ENCODE assay signal across 24 mouse cellular contexts in the genomic region with DNA sequence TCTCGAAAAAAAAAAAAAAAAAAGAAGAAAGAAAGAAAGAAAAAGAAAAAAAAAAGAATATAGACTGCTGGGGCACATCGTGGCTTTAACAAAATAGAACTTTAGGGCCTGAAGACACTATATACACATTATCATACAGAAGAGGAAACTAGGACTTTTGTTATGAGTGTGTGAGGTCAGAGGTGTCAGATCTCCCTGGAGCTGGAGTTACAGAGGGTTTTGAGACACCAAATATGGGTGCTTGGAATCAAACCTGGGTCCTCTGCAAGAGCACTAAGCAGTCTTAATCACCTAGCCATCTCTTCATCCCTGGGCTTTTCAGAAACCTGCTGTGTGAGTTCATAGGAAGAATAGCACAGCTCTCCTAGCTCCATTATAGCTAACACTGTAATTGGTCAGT. TPM values are rescaled to one million over a fixed set of nuclear protein-coding genes. Genes with fewer than 3 reads are reported as not detected.
DNase-seq lines count a peak whose midpoint lies in the region; TF ChIP-seq lines count a peak whose summit lies in the region.
"Had no signal": no experiment of that assay in that cellular context is flagged by ENCODE, and none has a peak within 500 bp of the region (broad histone marks: within the 10 kb centered on the region; RNA-seq: fewer than 3 reads in every experiment).

No protein-coding gene starts in this region.

- no peaks in the 10 kb centered on the region for H3K9me3 ChIP-seq in CH12.LX (replicated peaks; ENCODE audit: low read length)
- H3K9me3 ChIP-seq: embryonic facial prominence, embryonic 10.5 days; embryonic facial prominence, embryonic 13.5 days; forebrain, embryonic 10.5 days; forebrain, embryonic 13.5 days; heart, embryonic 12.5 days; heart, embryonic 15.5 days had no signal

- WGBS in macrophage (ENCODE audit: missing documents), result 71% methylated on average over 1 of the region's 2 CpGs

- H3K4me3 ChIP-seq in gastrocnemius, adult 2 months, result no peak overlapping the region
- H3K4me3 ChIP-seq in CH12.LX (replicated peaks in 1 of 3; ENCODE audit: low read depth in 2 of 3, low read length in 2 of 3, poor library complexity in 1 of 3) (no peak overlapping the region), macrophage (ENCODE audit: inconsistent target) (no peak overlapping the region)
- H3K4me3 ChIP-seq: embryonic facial prominence, embryonic 10.5 days; embryonic facial prominence, embryonic 13.5 days; forebrain, embryonic 10.5 days; forebrain, embryonic 13.5 days; heart, embryonic 12.5 days; heart, embryonic 15.5 days had no signal

- in situ Hi-C loops in CH12.LX (cut with MboI; ENCODE audit: low pct_ligation_motif_present, low pct_unique_long_range_greater_than_20kb, low sequenced_read_pairs), result no loop called here

- TF ChIP-seq RAD21 in CH12.LX (IDR thresholded peaks at IDR 0.05; ENCODE audit: low read depth, low read length), result no peak

- TF ChIP-seq CTCF in gastrocnemius, adult 2 months (IDR thresholded peaks at IDR 0.05), result no peak
- no peak for TF ChIP-seq CTCF in CH12.LX (conservative IDR thresholded peaks at IDR 0.05 in 1 of 2, IDR thresholded peaks at IDR 0.05 in 1 of 2; ENCODE audit: low read depth in 2 of 2, low read length in 2 of 2)

- dilution Hi-C loops in CH12.LX (cut with MboI; ENCODE audit: extremely low pct_ligation_motif_present, extremely low pct_unique_long_range_greater_than_20kb, low sequenced_read_pairs), result no loop called here

- no peak for TF ChIP-seq POLR2A in CH12.LX (IDR thresholded peaks at IDR 0.05; ENCODE audit: low read depth, low read length)

- peak overlapping the region; percentile 83 for H3K27ac ChIP-seq in gastrocnemius, adult 2 months
- H3K27ac ChIP-seq in CH12.LX (ENCODE audit: insufficient read depth, low read depth) (no peak overlapping the region), macrophage (peak overlapping the region; percentile 52)
- H3K27ac ChIP-seq: embryonic facial prominence, embryonic 10.5 days; embryonic facial prominence, embryonic 13.5 days; forebrain, embryonic 10.5 days; forebrain, embryonic 13.5 days; heart, embryonic 15.5 days; hindbrain, embryonic 14.5 days; hindbrain, postnatal 0 days had no signal

- H3K9ac ChIP-seq in CH12.LX (ENCODE audit: insufficient read depth, low read depth), result no peak overlapping the region
- H3K9ac ChIP-seq: embryonic facial prominence, embryonic 13.5 days; forebrain, embryonic 13.5 days; heart, embryonic 12.5 days; heart, embryonic 15.5 days; hindbrain, embryonic 14.5 days had no signal

- TF ChIP-seq EP300 in CH12.LX (IDR thresholded peaks at IDR 0.05; ENCODE audit: low read length), result no peak

- H3K79me2 ChIP-seq in CH12.LX (replicated peaks; ENCODE audit: control insufficient read depth, extremely low read depth, insufficient read depth, poor library complexity, severe bottlenecking), result no peaks in the 10 kb centered on the region
- H3K79me2 ChIP-seq in macrophage (ENCODE audit: inconsistent target), result peaks cover 2% of the 10 kb centered on the region; the same call in 1 of the 2 replicates

- no peaks in the 10 kb centered on the region for H3K27me3 ChIP-seq in CH12.LX (replicated peaks)
- H3K27me3 ChIP-seq: embryonic facial prominence, embryonic 13.5 days; forebrain, embryonic 13.5 days; heart, embryonic 15.5 days had no signal

- no peak for DNase-seq in gastrocnemius, adult 2 months
- no peak for DNase-seq in gastrocnemius, postnatal 14 days
- no peak for DNase-seq in CH12.LX (ENCODE audit: extremely low read depth)
- no peak for DNase-seq in heart, postnatal 14 days
- no peak for DNase-seq in thymus, adult 18-20 months
- DNase-seq: embryo, embryonic 11 days; heart, postnatal 4 days had no signal

- no peak overlapping the region for H3K4me2 ChIP-seq in CH12.LX (ENCODE audit: insufficient read depth, low read depth, poor library complexity, severe bottlenecking)
- H3K4me2 ChIP-seq: embryonic facial prominence, embryonic 13.5 days; forebrain, embryonic 13.5 days; heart, embryonic 12.5 days; heart, embryonic 15.5 days; hindbrain, embryonic 14.5 days had no signal

- intact Hi-C loops in gastrocnemius, adult 2 months (cut with DNase I), result no loop called here
- intact Hi-C loops in gastrocnemius, postnatal 14 days (cut with DNase I; ENCODE audit: low total_unique reads), result no loop called here
- intact Hi-C loops in heart, postnatal 14 days (cut with DNase I), result no loop called here

- peaks cover 10 to 43% of the 10 kb centered on the region in 2 experiments for H3K4me1 ChIP-seq in CH12.LX (ENCODE audit: control insufficient read depth in 1 of 2, insufficient read depth in 2 of 2)
- H3K4me1 ChIP-seq: embryonic facial prominence, embryonic 13.5 days; forebrain, embryonic 13.5 days; heart, embryonic 15.5 days had no signal

- H3K36me3 ChIP-seq in CH12.LX (replicated peaks in 1 of 2; ENCODE audit: control insufficient read depth in 1 of 2, insufficient read depth in 1 of 2, low read length in 1 of 2), result no peaks in the 10 kb centered on the region
- no peaks in the 10 kb centered on the region for H3K36me3 ChIP-seq in macrophage (ENCODE audit: inconsistent target)
- H3K36me3 ChIP-seq: embryonic facial prominence, embryonic 10.5 days; embryonic facial prominence, embryonic 13.5 days; forebrain, embryonic 10.5 days; heart, embryonic 12.5 days; heart, embryonic 15.5 days had no signal

TF ChIP-seq in CH12.LX, 34 proteins besides CTCF, POLR2A, EP300 and RAD21:
- TF ChIP-seq TBP (conservative IDR thresholded peaks at IDR 0.05; ENCODE audit: low read depth, low read length), result no peak
- TF ChIP-seq IRF4 (IDR thresholded peaks at IDR 0.05; ENCODE audit: low read depth, low read length), result peak; percentile 61; the same call in 1 of the 2 replicates
- TF ChIP-seq SIN3A (IDR thresholded peaks at IDR 0.05; ENCODE audit: low read length), result no peak
- TF ChIP-seq JUN (IDR thresholded peaks at IDR 0.05; ENCODE audit: insufficient read depth, low read depth, low read length), result peak; percentile 43; the same call in 1 of the 2 replicates
- TF ChIP-seq JUND (conservative IDR thresholded peaks at IDR 0.05; ENCODE audit: low read depth, low read length), result 0 out of 2 replicates have a peak, but pooled peaks have one; percentile 60
TF ChIP-seq in CH12.LX: peak in this region for 3.

RNA-seq across cellular contexts. Expression of a gene that starts 5.9 kb away (rescaled TPM):
- total RNA-seq in gastrocnemius, adult 2 months (2021), result 10 to 100 TPM; 30.9 to 31.9 TPM
- 10 to 100 TPM; 21.2 to 22.4 TPM for total RNA-seq in gastrocnemius, postnatal 14 days (2021)
- total RNA-seq in CH12.LX (2012; rRNA removed) (61.7 and 65.8 TPM in 2 replicates), CH12.LX (2014; rRNA removed) (33.6 and 38.0 TPM in 2 replicates)
- polyA plus RNA-seq in CH12.LX (2012; ENCODE audit: insufficient read length, low read depth) (35.6 and 37.1 TPM in 2 replicates), macrophage (2018) (1,167 to 1,761 TPM (median 1,697 TPM) in 3 replicates)
- total RNA-seq in macrophage (2018; cell fraction: chromatin; rRNA removed), result 100 to 1,000 TPM in 19 of 26 experiments, 10 to 100 TPM in 7; 71.9 to 287 (median 128) TPM
- 1,000 to 10,000 TPM in 13 of 26 experiments, 100 to 1,000 TPM in 13; 647 to 1,881 (median 1,128) TPM for total RNA-seq in macrophage (2018; cell fraction: cytosol; rRNA removed)
- 1,000 to 10,000 TPM in 2 of 26 experiments, 100 to 1,000 TPM in 24; 203 to 1,284 (median 683) TPM for total RNA-seq in macrophage (2018; cell fraction: nucleus; rRNA removed)
- 10 to 100 TPM; 33.2 to 33.9 TPM for total RNA-seq in heart, postnatal 14 days (2021)

RNA-seq across cellular contexts. Expression of a gene that starts 6.2 kb away (rescaled TPM):
- under 1 TPM; 0.53 to 0.56 TPM for total RNA-seq in gastrocnemius, adult 2 months (2021)
- under 1 TPM; 0.42 to 0.43 TPM for total RNA-seq in gastrocnemius, postnatal 14 days (2021)
- total RNA-seq in CH12.LX (2012; rRNA removed), result 0.64 and 0.97 TPM in 2 replicates
- 0.20 TPM in 1 of 2 replicates, not detected in the other for total RNA-seq in CH12.LX (2014; rRNA removed)
- not detected in 2 replicates for polyA plus RNA-seq in CH12.LX (2012; ENCODE audit: insufficient read length, low read depth)
- total RNA-seq in macrophage (2018; cell fraction: chromatin; rRNA removed), result 1 to 10 TPM in 23 of 26 experiments, under 1 TPM in 2, not detected in 1; 0.57 to 9.3 (median 3.9) TPM
- total RNA-seq in macrophage (2018; cell fraction: cytosol; rRNA removed), result 1 to 10 TPM; 2.9 to 6.7 (median 4.3) TPM
- 1 to 10 TPM; 1.4 to 8.6 (median 3.1) TPM for total RNA-seq in macrophage (2018; cell fraction: nucleus; rRNA removed)
- 4.2 to 5.7 TPM (median 5.0 TPM) in 3 replicates for polyA plus RNA-seq in macrophage (2018)
- total RNA-seq in heart, postnatal 14 days (2021), result under 1 TPM; 0.56 to 0.67 TPM
- total RNA-seq: ES-E14 had no signal
- polyA plus RNA-seq: activated CD4-positive, CD25-positive, alpha-beta regulatory T cell, adult 4 months; embryonic facial prominence, embryonic 10.5 days; embryonic facial prominence, embryonic 13.5 days; forebrain, embryonic 10.5 days; forebrain, embryonic 13.5 days; heart, embryonic 12.5 days; inflammation-experienced regulatory T-cells, adult 6 months had no signal

RNA-seq across cellular contexts. Expression of a gene that starts 44.3 kb away (rescaled TPM):
- not detected for total RNA-seq in gastrocnemius, adult 2 months (2021)
- not detected for total RNA-seq in gastrocnemius, postnatal 14 days (2021)
- total RNA-seq in CH12.LX (2012; rRNA removed) (not detected in 2 replicates), CH12.LX (2014; rRNA removed) (not detected in 2 replicates)
- polyA plus RNA-seq in CH12.LX (2012; ENCODE audit: insufficient read length, low read depth) (not detected in 2 replicates), macrophage (2018) (not detected in 3 replicates)
- total RNA-seq in macrophage (2018; cell fraction: chromatin; rRNA removed), result under 1 TPM in 1 of 26 experiments, not detected in 25; 0.44 TPM
- total RNA-seq in macrophage (2018; cell fraction: cytosol; rRNA removed), result under 1 TPM in 1 of 26 experiments, not detected in 25; under 0.01 TPM
- under 1 TPM in 1 of 26 experiments, not detected in 25; 0.27 TPM for total RNA-seq in macrophage (2018; cell fraction: nucleus; rRNA removed)
- under 1 TPM in 1 of 2 experiments, not detected in 1; 0.10 TPM for total RNA-seq in heart, postnatal 14 days (2021)
- total RNA-seq: gastrocnemius, adult 18-20 months; gastrocnemius, postnatal 25 days; heart, adult 18-20 months; heart, postnatal 10 days had no signal
- polyA plus RNA-seq: activated CD4-positive, CD25-positive, alpha-beta regulatory T cell, adult 4 months; CD4-positive, CD25-positive, alpha-beta regulatory T cell, adult 4 months; heart, embryonic 12.5 days; inflammation-experienced regulatory T-cells, adult 6 months had no signal

RNA-seq across cellular contexts. Expression of a gene that starts 47.0 kb away (rescaled TPM):
- 100 to 1,000 TPM; 101 to 117 TPM for total RNA-seq in gastrocnemius, adult 2 months (2021)
- total RNA-seq in gastrocnemius, postnatal 14 days (2021), result 10 to 100 TPM; 77.7 to 82.2 TPM
- total RNA-seq in CH12.LX (2012; rRNA removed) (52.4 and 57.4 TPM in 2 replicates), CH12.LX (2014; rRNA removed) (38.7 and 45.2 TPM in 2 replicates)
- polyA plus RNA-seq in CH12.LX (2012; ENCODE audit: insufficient read length, low read depth) (68.7 and 70.9 TPM in 2 replicates), macrophage (2018) (36.6 to 40.2 TPM (median 36.8 TPM) in 3 replicates)
- 100 to 1,000 TPM; 206 to 360 (median 241) TPM for total RNA-seq in macrophage (2018; cell fraction: chromatin; rRNA removed)
- 10 to 100 TPM; 48.6 to 65.6 (median 56.2) TPM for total RNA-seq in macrophage (2018; cell fraction: cytosol; rRNA removed)
- 100 to 1,000 TPM in 20 of 26 experiments, 10 to 100 TPM in 6; 84.9 to 214 (median 123) TPM for total RNA-seq in macrophage (2018; cell fraction: nucleus; rRNA removed)
- 10 to 100 TPM; 84.7 to 91.1 TPM for total RNA-seq in heart, postnatal 14 days (2021)
